Mouse (Mus musculus): ENCODE results near the gene Pak6. TPM values are rescaled to one million over a fixed set of nuclear protein-coding genes. Genes with fewer than 3 reads are reported as not detected.

Gene Pak6
- polyA plus RNA-seq, 1 experiment from 2014 or later, result 2.8 TPM

GRCm38 (mm10) chr2:118740341-118740740 lies 77.2 kb downstream of the Pak6 start:
- Histone ChIP-seq H3K4me3 (ENCODE audit: low read depth, low read length) (no peak overlapping the region), H3K36me3 (ENCODE audit: control insufficient read depth, insufficient read depth, low read length) (no peaks in the 10 kb centered on the region), H3K4me2 (no peak overlapping the region), H3K27me3 (replicated peaks; ENCODE audit: control insufficient read depth, insufficient read depth, low read length) (no peaks in the 10 kb centered on the region; the same call in none of the 2 replicates), H3K9ac (ENCODE audit: low read depth, low read length) (no peak overlapping the region), H3K4me1 (replicated peaks; ENCODE audit: control insufficient read depth, insufficient read depth, low read length) (peaks cover 9% of the 10 kb centered on the region), H3K9me3 (ENCODE audit: control insufficient read depth, low read length) (no peaks in the 10 kb centered on the region), H3K27ac (ENCODE audit: low read depth, low read length) (no peak overlapping the region)
- DNase-seq (ENCODE audit: low spot score), result no peak
- ATAC-seq (replicated peaks; ENCODE audit: low FRiP score), result no peak
- WGBS, result 44% methylated on average over 3 of the region's 3 CpGs

GRCm38 (mm10) chr2:118741183-118741582 lies 78.1 kb downstream of the Pak6 start:
- ATAC-seq (replicated peaks; ENCODE audit: low FRiP score), result no peak
- Histone ChIP-seq H3K4me2 (no peak overlapping the region), H3K9ac (ENCODE audit: low read depth, low read length) (no peak overlapping the region), H3K27me3 (replicated peaks; ENCODE audit: control insufficient read depth, insufficient read depth, low read length) (no peaks in the 10 kb centered on the region; the same call in none of the 2 replicates), H3K9me3 (ENCODE audit: control insufficient read depth, low read length) (no peaks in the 10 kb centered on the region), H3K27ac (ENCODE audit: low read depth, low read length) (no peak overlapping the region), H3K4me3 (ENCODE audit: low read depth, low read length) (no peak overlapping the region), H3K4me1 (replicated peaks; ENCODE audit: control insufficient read depth, insufficient read depth, low read length) (peaks cover 9% of the 10 kb centered on the region), H3K36me3 (ENCODE audit: control insufficient read depth, insufficient read depth, low read length) (no peaks in the 10 kb centered on the region)
- no peak for DNase-seq (ENCODE audit: low spot score)
- WGBS, result 68% methylated on average over 9 of the region's 9 CpGs

GRCm38 (mm10) chr2:118743261-118743943 lies 80.3 kb downstream of the Pak6 start:
- Histone ChIP-seq H3K27me3 (replicated peaks; ENCODE audit: control insufficient read depth, insufficient read depth, low read length) (no peaks in the 10 kb centered on the region; the same call in none of the 2 replicates), H3K4me2 (no peak overlapping the region), H3K27ac (ENCODE audit: low read depth, low read length) (no peak overlapping the region), H3K36me3 (ENCODE audit: control insufficient read depth, insufficient read depth, low read length) (no peaks in the 10 kb centered on the region), H3K9ac (ENCODE audit: low read depth, low read length) (no peak overlapping the region), H3K4me1 (replicated peaks; ENCODE audit: control insufficient read depth, insufficient read depth, low read length) (peaks cover 21% of the 10 kb centered on the region), H3K4me3 (ENCODE audit: low read depth, low read length) (no peak overlapping the region), H3K9me3 (ENCODE audit: control insufficient read depth, low read length) (no peaks in the 10 kb centered on the region)
- 27% methylated on average over 8 of the region's 8 CpGs for WGBS
- ATAC-seq (replicated peaks; ENCODE audit: low FRiP score) (no peak), DNase-seq (ENCODE audit: low spot score) (no peak)

- H3K9ac ChIP-seq (ENCODE audit: low read depth, low read length), result peak overlapping the region; percentile 97; the same call in 1 of the 2 replicates
- WGBS, result 10% methylated on average over 7 of the region's 7 CpGs
Measured at GRCm38 (mm10) chr2:118744621-118745020, 81.5 kb downstream of the Pak6 start.

GRCm38 (mm10) chr2:118745232-118745884 lies 82.3 kb downstream of the Pak6 start, which contains the start of gene Inafm2:
Inafm2 (plus strand) TSS chr2:118745758.
- peak within 1 kb of the TSS; percentile 96 for H3K4me3 ChIP-seq (ENCODE audit: low read depth, low read length)
- H3K9ac ChIP-seq (ENCODE audit: low read depth, low read length), result peak within 1 kb of the TSS; percentile 97
- H3K4me1 ChIP-seq (replicated peaks; ENCODE audit: control insufficient read depth, insufficient read depth, low read length), result peaks cover 33% of the 10 kb centered on the region
- peak within 1 kb of the TSS; percentile 98 for H3K4me2 ChIP-seq
- H3K36me3 ChIP-seq (ENCODE audit: control insufficient read depth, insufficient read depth, low read length), result peaks cover 7% of the 10 kb centered on the region; the same call in 1 of the 2 replicates
- DNase-seq (ENCODE audit: low spot score), result peak; percentile 92
- no peaks in the 10 kb centered on the region; the same call in none of the 2 replicates for H3K27me3 ChIP-seq (replicated peaks; ENCODE audit: control insufficient read depth, insufficient read depth, low read length)
- H3K9me3 ChIP-seq (ENCODE audit: control insufficient read depth, low read length), result no peaks in the 10 kb centered on the region
- peak; percentile 91 for ATAC-seq (replicated peaks; ENCODE audit: low FRiP score)
- under 1% methylated on average over 54 of the region's 57 CpGs for WGBS
- H3K27ac ChIP-seq (ENCODE audit: low read depth, low read length), result peak within 1 kb of the TSS; percentile 58

More at GRCm38 (mm10) chr2:118744621-118745020, 81.5 kb downstream of the Pak6 start:
- DNase-seq (ENCODE audit: low spot score) (no peak), ATAC-seq (replicated peaks; ENCODE audit: low FRiP score) (no peak)
- H3K4me3 ChIP-seq (ENCODE audit: low read depth, low read length), result peak overlapping the region; percentile 96; the same call in 1 of the 2 replicates
- H3K4me1 ChIP-seq (replicated peaks; ENCODE audit: control insufficient read depth, insufficient read depth, low read length), result peaks cover 31% of the 10 kb centered on the region
- 0 out of 2 replicates have a peak, but pooled peaks cover 4% of the 10 kb centered on the region for H3K36me3 ChIP-seq (ENCODE audit: control insufficient read depth, insufficient read depth, low read length)
- H3K4me2 ChIP-seq, result peak overlapping the region; percentile 98
- H3K27me3 ChIP-seq (replicated peaks; ENCODE audit: control insufficient read depth, insufficient read depth, low read length), result no peaks in the 10 kb centered on the region; the same call in none of the 2 replicates
- no peaks in the 10 kb centered on the region for H3K9me3 ChIP-seq (ENCODE audit: control insufficient read depth, low read length)
- no peak overlapping the region for H3K27ac ChIP-seq (ENCODE audit: low read depth, low read length)

- Histone ChIP-seq H3K9ac (ENCODE audit: low read depth, low read length) (peak overlapping the region; percentile 97), H3K36me3 (ENCODE audit: control insufficient read depth, insufficient read depth, low read length) (peaks cover 9% of the 10 kb centered on the region; the same call in 1 of the 2 replicates), H3K4me2 (peak overlapping the region; percentile 98), H3K4me1 (replicated peaks; ENCODE audit: control insufficient read depth, insufficient read depth, low read length) (peaks cover 36% of the 10 kb centered on the region), H3K27me3 (replicated peaks; ENCODE audit: control insufficient read depth, insufficient read depth, low read length) (no peaks in the 10 kb centered on the region; the same call in none of the 2 replicates), H3K4me3 (ENCODE audit: low read depth, low read length) (peak overlapping the region; percentile 96), H3K27ac (ENCODE audit: low read depth, low read length) (peak overlapping the region; percentile 58), H3K9me3 (ENCODE audit: control insufficient read depth, low read length) (no peaks in the 10 kb centered on the region)
- WGBS, result under 1% methylated on average over 108 of the region's 113 CpGs
- peak; percentile 34 for ATAC-seq (replicated peaks; ENCODE audit: low FRiP score)
- DNase-seq (ENCODE audit: low spot score), result peak; percentile 66
Measured at GRCm38 (mm10) chr2:118745915-118746901, 83.1 kb downstream of the Pak6 start.

- no peaks in the 10 kb centered on the region for H3K9me3 ChIP-seq (ENCODE audit: control insufficient read depth, low read length)
- H3K36me3 ChIP-seq (ENCODE audit: control insufficient read depth, insufficient read depth, low read length), result peaks cover 9% of the 10 kb centered on the region; the same call in 1 of the 2 replicates
- peaks cover 48% of the 10 kb centered on the region for H3K4me1 ChIP-seq (replicated peaks; ENCODE audit: control insufficient read depth, insufficient read depth, low read length)
- H3K4me2 ChIP-seq, result peak overlapping the region; percentile 98
- no peak for ATAC-seq (replicated peaks; ENCODE audit: low FRiP score)
- DNase-seq (ENCODE audit: low spot score), result no peak
- H3K4me3 ChIP-seq (ENCODE audit: low read depth, low read length), result peak overlapping the region; percentile 96
- peak overlapping the region; percentile 97 for H3K9ac ChIP-seq (ENCODE audit: low read depth, low read length)
- H3K27me3 ChIP-seq (replicated peaks; ENCODE audit: control insufficient read depth, insufficient read depth, low read length), result no peaks in the 10 kb centered on the region; the same call in 1 of the 2 replicates
- H3K27ac ChIP-seq (ENCODE audit: low read depth, low read length), result no peak overlapping the region
- WGBS, result 40% methylated on average over 10 of the region's 10 CpGs
Measured at GRCm38 (mm10) chr2:118747301-118747960, 84.3 kb downstream of the Pak6 start.
